Mouse (Mus musculus) intestine, embryonic 16.5 days (tissue): Measurements from ENCODE around the gene Fam83g. TPM values are rescaled to one million over a fixed set of nuclear protein-coding genes. Genes with fewer than 3 reads are reported as not detected.

Experiments
- ATAC-seq: fragments of 200-750 bp; cut with Nextera tagmentation; 2 replicates; pipeline ENCODE4 v1.8.0; 2017; ENCODE audit warnings: moderate TSS enrichment, moderate library complexity
- H3K27ac ChIP-seq: fragments of 300-500 bp; sonication (generic); 2 replicates; pipeline ENCODE4 v1.5.1; 2014; ENCODE audit warnings: mild to moderate bottlenecking, low read length
- H3K27me3 ChIP-seq: fragments of 300-500 bp; sonication (generic); replicated peaks from 2 replicates; pipeline ENCODE4 v1.6.1; 2014; ENCODE audit warnings: low read length, control low read depth, mixed read lengths; ENCODE audit not compliant: control insufficient read depth, insufficient read depth
- H3K36me3 ChIP-seq: fragments of 300-500 bp; sonication (generic); 2 replicates; pipeline ENCODE4 v1.6.1; 2014; ENCODE audit warnings: low read length, control low read depth; ENCODE audit not compliant: control insufficient read depth, insufficient read depth
- H3K4me1 ChIP-seq: fragments of 300-500 bp; sonication (generic); 2 replicates; pipeline ENCODE4 v1.6.1; 2014; ENCODE audit warnings: low read length, control low read depth, mixed read lengths; ENCODE audit not compliant: control insufficient read depth, insufficient read depth
- H3K4me2 ChIP-seq: fragments of 300-500 bp; sonication (generic); 2 replicates; pipeline ENCODE4 v1.6.1; 2014; ENCODE audit warnings: low read depth, low read length, control low read depth
- H3K4me3 ChIP-seq: fragments of 300-500 bp; sonication (generic); 2 replicates; pipeline ENCODE4 v1.5.1; 2014; ENCODE audit warnings: mild to moderate bottlenecking, low read length
- H3K9ac ChIP-seq: fragments of 300-500 bp; sonication (generic); 2 replicates; pipeline ENCODE4 v1.6.1; 2014; ENCODE audit warnings: low read depth, low read length
- H3K9me3 ChIP-seq: fragments of 300-500 bp; sonication (generic); 2 replicates; pipeline ENCODE4 v1.6.1; 2016; ENCODE audit warnings: low read length, control low read depth; ENCODE audit not compliant: control insufficient read depth
- WGBS: fragments of 180-500 bp; shearing (Covaris S2); extraction: QIAGEN DNeasy Blood & Tissue Kit; methylation state at CpG from one replicate; pipeline ENCODE4 v1.1.7; 2014; 5-methylcytosine and 5-hydroxymethylcytosine counted together
- polyA plus RNA-seq: library from polyadenylated mRNA; unstranded; fragments of >200 nt; fragmentation: Nextera tagmentation; extraction: Ambion mirVana; gene quantifications from 2 replicates; pipeline ENCODE4 v1.2.1, GENCODE M21; 2015

Gene Fam83g
- polyA plus RNA-seq, 1 experiment from 2014 or later: 9.6 TPM

DNA sequence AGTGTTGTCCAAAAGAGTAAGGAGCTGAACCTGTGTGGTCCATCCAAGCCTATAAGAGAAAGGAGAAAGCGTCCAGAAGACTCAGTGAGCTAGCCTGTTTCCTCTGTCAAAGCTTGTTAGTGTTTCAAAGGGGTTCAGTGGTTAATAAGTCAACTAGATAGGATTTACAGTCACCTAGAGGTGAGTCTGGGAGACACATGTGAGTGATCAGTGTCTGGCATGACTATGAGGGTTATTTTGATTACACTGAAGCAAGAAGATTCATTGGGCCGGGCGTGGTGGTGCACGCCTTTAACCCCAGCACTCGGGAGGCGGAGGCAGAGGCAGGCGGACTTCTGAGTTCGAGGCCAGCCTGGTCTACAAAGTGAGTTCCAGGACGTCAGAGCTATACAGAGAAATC, 61.9 kb downstream of the Fam83g start:
- Histone ChIP-seq H3K4me1 (no peaks in the 10 kb centered on the region), H3K27me3 (no peaks in the 10 kb centered on the region), H3K36me3 (no peaks in the 10 kb centered on the region; the same call in 1 of the 2 replicates), H3K9me3 (no peaks in the 10 kb centered on the region), H3K4me2 (no peak overlapping the region), H3K27ac (no peak overlapping the region), H3K9ac (no peak overlapping the region), H3K4me3 (no peak overlapping the region)
- ATAC-seq: no peak
- WGBS: 92% methylated on average over 9 of the region's 9 CpGs

DNA sequence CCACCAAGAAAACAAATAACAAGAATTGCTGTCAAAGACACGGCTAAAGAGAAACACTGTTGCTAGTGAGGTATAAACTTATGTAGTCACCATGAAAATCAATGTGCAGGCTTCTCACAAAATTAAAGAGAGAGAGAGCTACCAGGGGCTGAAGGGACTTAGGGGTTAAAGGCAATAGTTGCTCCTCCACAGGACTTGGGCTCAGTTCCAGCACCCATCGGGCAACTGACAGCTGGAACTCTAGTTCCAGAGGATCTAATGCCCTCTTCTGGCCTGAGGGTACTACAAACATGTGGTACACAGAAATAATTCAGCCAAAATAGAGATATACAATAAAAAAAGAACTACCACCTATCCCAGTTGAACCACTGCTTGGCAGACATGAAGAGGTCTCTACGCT, 63.3 kb downstream of the Fam83g start:
- peaks cover 1% of the 10 kb centered on the region; the same call in 1 of the 2 replicates for H3K36me3 ChIP-seq

DNA sequence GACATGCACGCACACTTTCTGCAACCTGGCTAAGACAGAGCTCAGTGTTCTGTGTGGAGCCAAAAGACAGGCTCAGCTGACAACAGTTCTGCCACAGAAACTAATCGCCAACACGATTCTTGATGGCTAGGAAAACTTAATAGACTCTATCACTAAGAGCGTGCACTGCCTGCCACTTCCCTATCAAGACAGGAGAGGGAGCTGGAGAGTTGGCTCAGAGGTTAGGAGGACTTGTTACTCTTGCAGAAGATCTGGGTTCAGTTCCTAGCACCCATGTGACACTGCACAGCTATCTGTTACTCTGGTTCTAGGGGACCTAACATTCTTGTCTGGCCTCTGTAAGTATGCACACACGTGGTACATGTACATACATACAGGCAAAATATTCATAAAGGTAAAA, 67.7 kb downstream of the Fam83g start:
- peaks cover 7% of the 10 kb centered on the region; the same call in 1 of the 2 replicates for H3K36me3 ChIP-seq
- no peak overlapping the region for H3K4me3 ChIP-seq
- no peak for ATAC-seq
- H3K4me2 ChIP-seq: no peak overlapping the region
- H3K27ac ChIP-seq: no peak overlapping the region
- no peaks in the 10 kb centered on the region for H3K4me1 ChIP-seq
- H3K9ac ChIP-seq: no peak overlapping the region
- H3K9me3 ChIP-seq: no peaks in the 10 kb centered on the region
- no peaks in the 10 kb centered on the region for H3K27me3 ChIP-seq
- 81% methylated on average over 5 of the region's 5 CpGs for WGBS

More for the DNA sequence above, 63.3 kb downstream of the Fam83g start:
- no peak overlapping the region for H3K9ac ChIP-seq
- H3K4me2 ChIP-seq: no peak overlapping the region
- 51% methylated on average over 3 of the region's 3 CpGs for WGBS
- no peaks in the 10 kb centered on the region for H3K4me1 ChIP-seq
- no peak overlapping the region for H3K27ac ChIP-seq
- ATAC-seq: no peak
- no peaks in the 10 kb centered on the region for H3K27me3 ChIP-seq
- H3K9me3 ChIP-seq: no peaks in the 10 kb centered on the region
- H3K4me3 ChIP-seq: no peak overlapping the region

DNA sequence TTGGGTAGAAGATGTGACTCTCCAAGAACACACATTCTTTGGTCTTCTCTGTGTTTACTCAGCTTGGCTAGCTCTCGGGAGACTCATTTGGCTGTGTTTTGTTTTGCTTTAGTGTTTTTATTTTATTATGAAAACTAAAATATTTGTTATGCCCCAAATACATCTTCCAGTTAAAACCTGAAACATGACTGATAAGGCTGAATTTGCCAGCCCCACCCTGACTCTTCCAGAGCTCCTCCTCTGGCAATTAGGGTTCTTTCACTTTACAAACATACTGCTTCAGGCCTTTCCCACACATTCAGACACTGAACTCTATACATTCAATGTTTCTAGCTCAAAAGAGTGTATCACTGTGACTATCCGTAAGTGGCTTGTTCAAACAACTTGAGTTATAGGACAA, 73.3 kb downstream of the Fam83g start:
- no peak overlapping the region for H3K4me3 ChIP-seq
- no peak for ATAC-seq
- H3K27me3 ChIP-seq: no peaks in the 10 kb centered on the region
- H3K27ac ChIP-seq: no peak overlapping the region
- H3K9me3 ChIP-seq: no peaks in the 10 kb centered on the region
- WGBS: 78% methylated on average over 2 of the region's 2 CpGs
- 0 out of 2 replicates have a peak, but pooled peaks cover 5% of the 10 kb centered on the region for H3K36me3 ChIP-seq
- peaks cover 5% of the 10 kb centered on the region; the same call in 1 of the 2 replicates for H3K4me1 ChIP-seq
- no peak overlapping the region for H3K9ac ChIP-seq
- no peak overlapping the region for H3K4me2 ChIP-seq

Other genes starting within 250 kb of the Fam83g start
- 0.88 and 1.1 TPM in 2 replicates for gene Rnf112, start 230.0 kb upstream of the Fam83g start, polyA plus RNA-seq
- 229 and 237 TPM in 2 replicates for gene Mfap4, start 198.7 kb upstream of the Fam83g start, polyA plus RNA-seq
- 34.2 and 34.9 TPM in 2 replicates for gene Mapk7, start 189.7 kb upstream of the Fam83g start, polyA plus RNA-seq
- gene B9d1, start 178.9 kb upstream of the Fam83g start, polyA plus RNA-seq: 18.9 and 19.2 TPM in 2 replicates
- gene Epn2, start 104.4 kb upstream of the Fam83g start, polyA plus RNA-seq: 13.9 and 15.6 TPM in 2 replicates
- 7.2 and 8.6 TPM in 2 replicates for gene Grap, start 30.8 kb upstream of the Fam83g start, polyA plus RNA-seq
- gene Slc5a10, start 36.7 kb downstream of the Fam83g start, polyA plus RNA-seq: 0.07 and 0.11 TPM in 2 replicates
- 25.0 and 26.3 TPM in 2 replicates for gene Prpsap2, start 78.0 kb downstream of the Fam83g start, polyA plus RNA-seq
- 5.7 and 6.8 TPM in 2 replicates for gene Ulk2, start 171.0 kb downstream of the Fam83g start, polyA plus RNA-seq
- gene Akap10, start 246.2 kb downstream of the Fam83g start, polyA plus RNA-seq: 12.3 and 13.0 TPM in 2 replicates